Mouse (Mus musculus): ENCODE results near the gene Tex101.
A peak's percentile ranks its signal among the peaks of the same experiment; 100 is the strongest.
"Not testable (repeated sequence)": the region's sequence is repeated elsewhere in the genome, so short reads cannot be mapped to it uniquely, and the experiment has no call there.

The Tex101 gene

GRCm38 (mm10) chr7:24676575-24676974 lies at the start of gene Tex101:
TSS of gene Tex101 (minus strand) at chr7:24676675.
- no peak for DNase-seq

DNA sequence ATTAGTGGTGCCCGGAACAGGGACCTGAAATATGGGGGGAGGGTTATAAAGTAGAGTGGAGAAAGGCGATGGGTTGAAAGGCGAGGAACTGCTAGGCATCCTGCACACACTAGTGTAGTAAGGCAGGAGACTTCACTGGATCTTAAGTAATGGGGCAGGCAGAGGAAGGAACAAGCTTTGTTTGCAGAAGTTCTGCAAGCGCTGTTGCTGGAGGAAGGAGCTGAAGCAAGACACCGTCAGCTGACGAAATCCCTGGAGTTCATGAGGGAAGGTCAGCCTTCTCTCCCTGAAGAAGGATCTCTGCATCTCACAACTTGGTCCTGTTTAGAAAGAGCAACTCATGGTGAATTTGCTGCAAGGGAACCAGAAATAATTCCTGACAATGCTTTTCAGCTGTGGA lies 38.6 kb upstream of the Tex101 start:
- DNase-seq = no peak

GRCm38 (mm10) chr7:24708832-24709292 lies 32.4 kb upstream of the Tex101 start, which contains the start of gene BC049730:
TSS of gene BC049730 (plus strand) at chr7:24709242.
- no peak for DNase-seq

GRCm38 (mm10) chr7:24702841-24703240 lies 26.4 kb upstream of the Tex101 start:
- DNase-seq = not testable (repeated sequence)

DNA sequence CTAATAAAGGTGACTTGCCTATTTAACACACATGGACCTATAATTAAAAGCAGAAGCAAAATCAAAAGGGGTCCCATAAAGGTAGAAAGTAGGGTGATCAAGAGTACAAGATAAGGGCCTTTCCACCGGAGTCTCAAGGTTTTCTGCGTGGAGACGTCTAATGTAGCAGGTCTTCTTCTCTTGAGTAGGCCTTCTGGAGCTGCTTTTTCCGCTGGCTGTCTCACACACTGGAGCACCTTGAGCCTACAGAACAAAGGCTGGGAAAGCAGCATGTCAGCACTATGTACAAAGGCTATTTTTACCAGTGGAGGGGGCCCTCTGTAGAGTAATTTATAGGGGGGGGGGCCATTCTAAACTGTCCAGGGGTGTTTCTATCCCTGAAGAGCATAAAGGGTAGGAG lies 21.4 kb upstream of the Tex101 start:
- DNase-seq = not testable (repeated sequence)

- DNase-seq = not testable (repeated sequence)
Observed at GRCm38 (mm10) chr7:24692693-24693092, 16.2 kb upstream of the Tex101 start.

GRCm38 (mm10) chr7:24687519-24687918 lies 11.0 kb upstream of the Tex101 start:
- not testable (repeated sequence) for DNase-seq

- peak; percentile 4 for DNase-seq
Observed at GRCm38 (mm10) chr7:24684121-24684520, 7.6 kb upstream of the Tex101 start.

- no peak for DNase-seq
Observed at GRCm38 (mm10) chr7:24671944-24672439, 4.5 kb downstream of the Tex101 start.

DNA sequence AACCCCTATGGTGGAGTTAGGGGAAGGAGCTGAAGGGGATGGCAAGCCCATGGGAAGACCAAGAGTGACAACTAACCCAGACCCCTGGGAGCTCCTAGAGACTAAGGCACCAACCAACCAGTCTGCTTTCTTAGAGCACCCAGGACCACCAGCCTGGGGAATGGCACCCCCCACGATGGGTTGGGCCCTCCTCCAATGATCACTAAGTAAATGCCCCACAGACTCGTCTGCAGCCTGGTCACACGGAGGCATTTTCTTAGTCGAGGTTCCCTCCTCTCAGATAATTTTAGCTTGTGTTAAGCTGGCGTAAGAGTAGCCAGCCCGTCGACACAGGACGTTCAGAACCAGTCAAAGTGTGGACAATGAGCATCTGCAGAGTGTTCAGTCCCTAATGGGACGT lies 11.5 kb downstream of the Tex101 start:
- no peak for DNase-seq

GRCm38 (mm10) chr7:24664301-24664700 lies 12.2 kb downstream of the Tex101 start:
- DNase-seq = no peak

GRCm38 (mm10) chr7:24662575-24662974 lies 13.9 kb downstream of the Tex101 start:
- peak; percentile 76 for DNase-seq

DNA sequence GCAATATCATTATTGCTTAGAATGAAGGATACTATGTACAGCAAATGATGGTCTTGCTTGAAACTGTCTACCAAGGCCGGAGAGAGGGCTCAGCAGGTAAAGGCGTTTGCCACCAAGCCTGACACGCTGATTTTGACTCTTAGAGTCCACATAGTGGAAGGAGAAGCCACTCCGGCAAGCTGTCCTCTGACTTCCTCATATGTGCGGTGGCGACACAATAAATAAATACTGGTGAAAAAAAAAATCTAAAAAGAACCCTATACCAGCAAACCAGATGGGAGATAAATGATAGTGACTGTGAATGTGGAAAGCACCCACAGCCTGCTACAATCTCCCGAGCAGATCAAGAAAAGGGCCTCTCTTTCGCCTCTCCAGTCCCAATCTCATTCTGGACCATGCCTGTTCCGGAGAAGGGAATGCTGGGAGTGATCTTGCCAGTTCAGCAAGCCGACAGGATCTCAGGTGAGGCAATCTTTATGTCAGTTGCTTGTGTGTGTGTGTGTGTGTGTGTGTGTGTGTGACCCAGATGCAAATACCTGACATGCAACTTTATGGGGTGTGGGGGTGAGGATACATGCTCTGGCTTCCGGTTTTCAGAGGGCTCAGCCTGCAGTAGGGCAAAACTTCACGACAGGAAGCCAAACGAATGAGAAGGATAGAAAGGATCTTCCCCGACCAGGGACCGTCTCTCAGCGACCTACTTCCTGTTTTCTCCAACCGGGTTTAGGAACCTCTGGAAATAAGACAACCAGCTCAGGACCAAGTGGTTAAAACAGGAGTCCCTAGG lies 15.2 kb downstream of the Tex101 start:
- no peak for DNase-seq

DNA sequence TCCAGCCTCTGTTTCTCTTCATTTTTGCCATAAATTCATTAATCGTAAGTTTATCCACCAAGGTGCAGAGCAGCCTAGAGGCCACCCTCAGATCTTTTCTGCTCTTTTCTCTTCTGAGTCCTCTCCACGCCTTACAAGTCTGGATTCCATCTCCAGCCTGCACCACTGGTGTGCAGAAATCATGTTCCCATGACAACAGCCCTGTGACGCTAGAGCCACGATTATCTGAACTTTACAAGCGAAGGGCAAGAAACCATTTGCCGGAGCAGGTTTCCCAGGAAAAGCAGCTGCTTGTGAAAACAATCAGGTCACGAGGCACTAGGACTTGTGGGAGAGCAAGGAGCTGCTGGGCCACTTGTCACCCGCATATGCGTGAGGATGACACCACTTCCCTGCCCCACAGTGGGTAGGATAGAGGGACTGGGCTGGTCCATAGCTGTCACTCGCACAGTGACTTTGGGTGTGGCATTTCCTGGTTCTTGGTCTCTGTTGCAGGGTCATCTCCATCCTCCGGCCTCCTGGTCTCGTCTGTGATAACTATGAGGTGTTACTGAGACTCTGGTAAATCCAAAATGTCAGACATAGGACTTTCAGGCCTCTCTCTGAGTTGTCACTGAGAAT lies 16.6 kb downstream of the Tex101 start:
- DNase-seq = no peak

GRCm38 (mm10) chr7:24653681-24654080 lies 22.8 kb downstream of the Tex101 start:
- peak; percentile 70 for DNase-seq

DNA sequence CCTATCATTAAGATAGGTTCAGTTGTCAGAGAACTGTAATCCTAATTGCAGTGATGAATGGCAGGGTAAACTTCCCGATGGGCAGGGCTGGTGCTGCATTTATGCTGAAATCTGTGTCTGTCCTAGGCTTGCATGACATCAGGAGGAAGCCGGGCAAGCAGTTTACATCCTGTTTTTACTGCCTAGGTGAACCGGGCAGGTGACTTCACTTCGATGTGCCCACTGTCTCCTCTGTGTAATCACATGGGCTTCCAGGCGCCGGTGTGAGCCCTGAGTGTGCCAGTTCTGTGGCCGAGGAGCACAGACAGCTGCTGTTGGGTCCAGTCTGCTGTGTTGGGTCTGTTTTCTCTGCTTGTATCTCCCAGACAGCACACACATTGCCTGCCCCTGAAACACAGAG lies 30.0 kb downstream of the Tex101 start:
- no peak for DNase-seq

DNA sequence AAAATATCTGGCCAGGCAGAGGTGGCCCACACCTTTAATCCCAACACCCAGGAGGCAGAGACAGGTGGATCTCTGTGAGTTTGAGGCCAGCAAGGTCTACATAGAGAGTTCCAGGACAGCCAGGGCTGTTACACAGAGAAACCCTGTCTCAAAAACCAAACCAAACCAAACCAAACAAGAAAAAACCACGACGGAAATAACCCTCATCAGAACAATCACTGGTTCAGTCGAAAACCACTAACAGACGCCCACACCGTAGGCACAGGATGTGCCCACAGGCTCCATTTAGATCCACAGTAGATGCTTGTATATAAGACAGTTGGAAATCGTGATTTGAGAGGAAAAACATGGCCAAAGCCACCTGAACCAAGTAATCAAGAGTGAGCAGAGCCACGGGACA lies 31.5 kb downstream of the Tex101 start:
- no peak for DNase-seq

- DNase-seq = no peak
Observed at GRCm38 (mm10) chr7:24644492-24644891, 32.0 kb downstream of the Tex101 start.

GRCm38 (mm10) chr7:24642491-24642890 lies 34.0 kb downstream of the Tex101 start:
- DNase-seq = peak; percentile 63

- no peak for DNase-seq
Observed at GRCm38 (mm10) chr7:24640450-24640849, 36.0 kb downstream of the Tex101 start.

GRCm38 (mm10) chr7:24638026-24638856 lies 38.2 kb downstream of the Tex101 start:
- peak; percentile 15 for DNase-seq

- DNase-seq = no peak
Observed at GRCm38 (mm10) chr7:24637046-24637445, 39.4 kb downstream of the Tex101 start.

- DNase-seq = no peak
Observed at GRCm38 (mm10) chr7:24636264-24636663, 40.2 kb downstream of the Tex101 start, which contains the start of gene Lypd3. TSS of gene Lypd3 (plus strand) at chr7:24636550.
